Mouse (Mus musculus) left cerebral cortex, adult 18-20 months (tissue): ENCODE measurements at regions not wholly inside any gene's neighbourhood (a gene's known extent, or its start where the extent isn't known, plus 50 kb on each side); places are given as distances from the start of the nearest gene placed in this dataset.
A peak's percentile ranks its signal among the peaks of the same experiment; 100 is the strongest.

Experiments used
- DNase-seq, 2 experiments: peaks; one replicate each; pipeline ENCODE4 v3.0.0; 2021 to 2022; ENCODE audit warnings: low spot score in 2 of 2, mixed read lengths in 1 of 2

- no peak for DNase-seq
Observed at GRCm38 (mm10) chr12:79946777-79947176, 166.0 kb downstream of the Zfp36l1 start.

- DNase-seq, result no peak
Observed at GRCm38 (mm10) chr12:79945899-79946298, 166.9 kb downstream of the Zfp36l1 start.

- DNase-seq, result no peak
Observed at GRCm38 (mm10) chr12:79944714-79945493, 167.9 kb downstream of the Zfp36l1 start.

GRCm38 (mm10) chr12:79944090-79944489, 168.7 kb downstream of the Zfp36l1 start:
- no peak for DNase-seq

GRCm38 (mm10) chr12:79942563-79943131, 170.2 kb downstream of the Zfp36l1 start:
- DNase-seq, result no peak

GRCm38 (mm10) chr12:79941828-79942227, 171.0 kb downstream of the Zfp36l1 start:
- DNase-seq, result no peak

GRCm38 (mm10) chr12:79939436-79939835, 173.4 kb downstream of the Zfp36l1 start:
- DNase-seq, result no peak

GRCm38 (mm10) chr12:79937876-79938275, 174.9 kb downstream of the Zfp36l1 start:
- no peak for DNase-seq

GRCm38 (mm10) chr12:79936698-79937097, 176.1 kb downstream of the Zfp36l1 start:
- no peak for DNase-seq

- no peak for DNase-seq
Observed at GRCm38 (mm10) chr12:79934091-79934490, 178.7 kb downstream of the Zfp36l1 start.

GRCm38 (mm10) chr12:79932905-79933304, 179.9 kb downstream of the Zfp36l1 start:
- DNase-seq, result no peak

GRCm38 (mm10) chr12:79931455-79931854, 181.4 kb downstream of the Zfp36l1 start:
- no peak for DNase-seq

GRCm38 (mm10) chr12:79929846-79930245, 183.0 kb downstream of the Zfp36l1 start:
- DNase-seq, result no peak

GRCm38 (mm10) chr12:79928739-79929380, 184.0 kb downstream of the Zfp36l1 start:
- DNase-seq, result no peak

- DNase-seq, result no peak
Observed at GRCm38 (mm10) chr12:79928298-79928697, 184.5 kb downstream of the Zfp36l1 start.

GRCm38 (mm10) chr12:79925704-79926588, 186.9 kb downstream of the Zfp36l1 start:
- DNase-seq, result peak in 1 of 2 experiments; percentile 26

GRCm38 (mm10) chr12:79924921-79925703, 187.7 kb downstream of the Zfp36l1 start:
- DNase-seq, result peak; percentile 46 to 65

GRCm38 (mm10) chr12:79923811-79924210, 189.0 kb downstream of the Zfp36l1 start:
- DNase-seq, result no peak

- no peak for DNase-seq
Observed at GRCm38 (mm10) chr12:79921786-79922185, 191.0 kb downstream of the Zfp36l1 start.

GRCm38 (mm10) chr12:79918983-79919382, 193.8 kb downstream of the Zfp36l1 start:
- no peak for DNase-seq
